Mouse (Mus musculus) thymus, adult 2 months (tissue): ENCODE data around the gene Pbx1. TPM values are rescaled to one million over a fixed set of nuclear protein-coding genes. Genes with fewer than 3 reads are reported as not detected.

ENCODE experiments used
- DNase-seq: peaks from one replicate; pipeline ENCODE4 v3.0.0; 2021
- H3K27ac ChIP-seq: fragments of 200-500 bp; 2 replicates; pipeline ENCODE4 v1.5.1; 2012; ENCODE audit warnings: low read length, control low read depth; ENCODE audit not compliant: control insufficient read depth, insufficient read depth
- H3K27me3 ChIP-seq: fragments of 200-500 bp; 2 replicates; pipeline ENCODE4 v1.6.1; 2012; ENCODE audit warnings: mild to moderate bottlenecking, low read length, moderate library complexity, mixed read lengths; ENCODE audit not compliant: control insufficient read depth, insufficient read depth
- H3K36me3 ChIP-seq: fragments of 200-500 bp; 2 replicates; pipeline ENCODE4 v1.6.1; 2012; ENCODE audit warnings: mild to moderate bottlenecking, low read length, moderate library complexity; ENCODE audit not compliant: control insufficient read depth, insufficient read depth
- H3K4me1 ChIP-seq: fragments of 200-500 bp; replicated peaks from 2 replicates; pipeline ENCODE4 v1.6.1; 2012; ENCODE audit warnings: low read length; ENCODE audit not compliant: control insufficient read depth, insufficient read depth
- H3K4me3 ChIP-seq: fragments of 200-500 bp; 2 replicates; pipeline ENCODE4 v1.5.1; 2012; ENCODE audit warnings: mild to moderate bottlenecking, low read length, control low read depth, moderate library complexity; ENCODE audit not compliant: control insufficient read depth, insufficient read depth
- CTCF ChIP-seq: fragments of 200-500 bp; IDR thresholded peaks from 2 replicates; pipeline ENCODE4 v1.5.1; 2012; ENCODE audit warnings: mild to moderate bottlenecking, control low read depth, low read length, moderate library complexity, borderline replicate concordance; ENCODE audit not compliant: control insufficient read depth, poor library complexity, insufficient read depth; ENCODE audit errors: extremely low read depth
- POLR2A ChIP-seq: fragments of 200-500 bp; IDR thresholded peaks from 2 replicates; pipeline ENCODE4 v1.6.1; 2012; ENCODE audit warnings: mild to moderate bottlenecking, low read length, control low read depth, moderate library complexity; ENCODE audit not compliant: control insufficient read depth, poor library complexity, insufficient read depth; ENCODE audit errors: extremely low read depth
- WGBS: fragments of 180-500 bp; shearing (Covaris S2); methylation state at CpG from one replicate; pipeline ENCODE4 v1.1.7; 2018; 5-methylcytosine and 5-hydroxymethylcytosine counted together
- polyA plus RNA-seq: library from polyadenylated mRNA; depleted of rRNA; stranded (reverse); fragments of >200 nt; gene quantifications from 2 replicates; pipeline ENCODE4 v1.2.3, GENCODE M21; 2012

Gene Pbx1
- polyA plus RNA-seq, 1 experiment: 13.0 TPM

DNA sequence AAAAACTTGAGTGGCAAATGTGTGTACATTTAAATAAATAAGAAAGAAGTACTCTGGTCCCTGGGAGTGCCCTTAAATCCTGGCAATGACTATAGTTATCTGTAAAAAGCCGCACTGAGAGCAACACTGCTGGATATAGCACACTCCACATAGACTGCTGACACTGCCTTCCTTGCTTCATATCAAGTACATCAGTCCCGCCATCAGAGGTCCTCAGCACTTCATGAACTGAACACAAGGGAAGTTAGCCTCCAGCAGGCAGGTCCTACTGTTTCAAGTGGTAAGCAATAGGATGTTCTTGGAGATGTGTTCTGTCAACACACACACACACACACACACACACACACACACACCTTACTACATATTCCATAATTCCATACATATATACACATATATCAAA is 339.0 kb downstream of the Pbx1 start:
- no peak for TF ChIP-seq CTCF
- TF ChIP-seq POLR2A: no peak
- Histone ChIP-seq H3K27ac (no peak overlapping the region), H3K4me1 (no peaks in the 10 kb centered on the region), H3K36me3 (no peaks in the 10 kb centered on the region), H3K4me3 (no peak overlapping the region), H3K27me3 (no peaks in the 10 kb centered on the region)
- DNase-seq: no peak
- 88% methylated on average over 2 of the region's 2 CpGs for WGBS

DNA sequence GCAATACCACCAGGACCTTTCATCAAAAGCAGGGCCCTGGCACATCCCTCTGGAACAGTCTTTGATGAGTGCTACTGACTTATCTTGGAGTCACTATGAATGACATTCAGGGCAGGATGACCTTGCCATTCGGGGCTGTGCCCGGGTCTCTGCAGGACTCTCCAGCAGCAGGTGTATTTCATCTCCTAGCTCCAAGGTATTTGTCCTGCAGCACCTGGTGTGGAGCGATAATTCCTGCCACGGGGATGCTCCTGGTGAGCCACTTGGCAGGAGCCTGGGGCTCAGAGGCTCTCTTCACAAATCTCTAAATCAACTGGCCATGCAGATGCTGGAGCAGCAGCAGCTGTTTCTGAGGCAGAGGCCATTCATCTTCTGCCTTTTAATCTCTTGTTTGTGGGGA is 340.4 kb downstream of the Pbx1 start:
- no peak for TF ChIP-seq POLR2A
- TF ChIP-seq CTCF: no peak
- no peak for DNase-seq
- H3K36me3 ChIP-seq: no peaks in the 10 kb centered on the region
- no peaks in the 10 kb centered on the region for H3K4me1 ChIP-seq
- no peaks in the 10 kb centered on the region for H3K27me3 ChIP-seq
- no peak overlapping the region for H3K27ac ChIP-seq
- 83% methylated on average over 4 of the region's 4 CpGs for WGBS
- H3K4me3 ChIP-seq: no peak overlapping the region

DNA sequence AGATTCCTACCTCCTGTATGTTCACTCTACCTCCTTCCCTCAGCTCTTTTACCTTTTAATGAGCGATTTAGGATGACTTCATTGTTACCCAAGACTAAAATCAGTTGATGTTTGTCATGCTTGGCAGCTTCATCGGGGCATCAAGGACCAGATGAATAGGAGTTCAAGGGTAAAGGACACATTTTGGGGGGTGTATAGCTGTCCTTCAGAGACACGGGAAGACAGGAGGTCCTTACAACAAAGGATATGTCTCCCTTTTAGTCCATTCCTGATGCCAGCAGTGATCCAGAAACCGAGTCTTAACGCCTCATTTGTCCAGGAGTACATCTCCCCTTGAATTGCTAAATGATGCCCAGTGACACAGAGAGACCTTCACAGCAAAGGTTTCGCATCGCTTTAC is 343.4 kb downstream of the Pbx1 start:
- Histone ChIP-seq H3K27me3 (no peaks in the 10 kb centered on the region), H3K4me3 (no peak overlapping the region), H3K4me1 (no peaks in the 10 kb centered on the region), H3K27ac (no peak overlapping the region), H3K36me3 (no peaks in the 10 kb centered on the region)
- no peak for DNase-seq
- 90% methylated on average over 7 of the region's 7 CpGs for WGBS
- TF ChIP-seq POLR2A (no peak), CTCF (no peak)

DNA sequence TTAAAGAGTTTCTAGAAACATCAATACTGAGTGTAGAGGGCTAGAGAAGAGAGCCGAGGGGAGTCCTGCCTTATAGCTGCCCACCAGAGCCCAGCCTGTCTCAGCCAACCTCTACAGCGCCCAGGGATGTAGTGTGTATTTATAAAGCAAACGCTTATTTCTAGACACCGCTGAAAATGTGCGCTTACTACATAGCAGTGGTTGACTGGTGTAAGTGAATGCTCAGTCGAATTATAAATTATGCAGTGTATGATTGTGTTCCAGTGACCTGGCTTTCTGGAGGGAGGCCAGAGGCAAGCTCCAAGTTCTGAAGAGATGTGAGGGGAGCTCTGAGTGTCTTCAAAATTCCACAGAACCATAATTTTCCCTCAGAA is 352.7 kb downstream of the Pbx1 start:
- TF ChIP-seq POLR2A (no peak), CTCF (no peak)
- no peak overlapping the region for H3K27ac ChIP-seq
- H3K4me3 ChIP-seq: no peak overlapping the region
- 91% methylated on average over 6 of the region's 6 CpGs for WGBS
- no peak for DNase-seq
- H3K4me1 ChIP-seq: no peaks in the 10 kb centered on the region
- H3K36me3 ChIP-seq: no peaks in the 10 kb centered on the region
- no peaks in the 10 kb centered on the region for H3K27me3 ChIP-seq

DNA sequence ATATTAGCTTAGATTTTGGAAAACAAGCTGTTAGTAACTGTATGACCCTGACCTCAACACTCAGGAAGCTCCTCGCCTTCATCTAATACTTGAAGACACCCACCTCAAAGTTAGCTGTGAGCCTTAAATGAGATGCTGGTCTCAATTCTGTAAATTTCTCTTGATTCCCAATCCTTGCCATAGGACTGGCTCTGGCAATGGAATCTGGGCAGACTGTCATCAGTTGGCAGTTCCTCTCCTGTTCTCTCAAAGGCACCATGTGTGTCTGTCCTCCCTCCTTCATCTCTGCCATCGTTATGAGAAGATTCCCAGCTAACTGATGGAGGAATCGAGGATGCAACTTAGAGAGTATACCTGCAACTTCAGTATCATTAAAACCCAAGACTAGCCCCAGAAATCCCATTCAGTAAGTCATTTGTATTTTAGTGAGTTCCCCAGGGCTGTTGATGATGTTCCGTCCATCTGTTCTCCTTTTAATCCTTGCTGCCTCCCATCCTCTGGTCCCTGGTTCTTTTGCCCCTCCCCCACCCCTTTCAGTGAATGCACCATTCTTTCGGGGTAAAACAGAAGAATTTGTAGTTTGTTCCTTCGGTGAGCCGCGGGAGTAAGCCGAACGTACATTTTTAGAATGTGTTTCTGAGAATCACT is 353.2 kb downstream of the Pbx1 start:
- no peaks in the 10 kb centered on the region for H3K27me3 ChIP-seq
- no peaks in the 10 kb centered on the region for H3K36me3 ChIP-seq
- no peak overlapping the region for H3K27ac ChIP-seq
- no peak for TF ChIP-seq POLR2A
- TF ChIP-seq CTCF: no peak
- no peaks in the 10 kb centered on the region for H3K4me1 ChIP-seq
- no peak for DNase-seq
- no peak overlapping the region for H3K4me3 ChIP-seq
- 91% methylated on average over 10 of the region's 10 CpGs for WGBS

DNA sequence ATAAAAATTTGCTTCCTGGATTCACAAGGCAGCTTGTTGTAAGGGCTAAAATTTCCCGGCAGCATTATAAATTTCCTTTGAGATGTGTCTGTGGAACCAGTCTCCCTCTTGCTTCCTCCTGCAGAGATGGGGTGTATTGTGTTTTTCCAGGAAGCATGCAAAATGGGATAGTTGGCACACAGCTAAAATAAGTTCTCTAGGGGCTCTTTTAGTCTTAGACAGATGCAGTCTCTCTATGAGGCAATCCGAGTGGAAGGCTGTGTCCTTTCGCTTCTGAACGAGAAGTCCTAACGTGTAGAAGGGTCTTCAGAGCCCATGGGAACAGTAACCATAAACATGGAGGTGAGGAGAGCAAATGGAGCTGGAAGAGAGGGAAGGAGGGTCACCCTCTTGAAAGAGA is 360.1 kb downstream of the Pbx1 start:
- no peak for TF ChIP-seq CTCF
- no peak for TF ChIP-seq POLR2A
- Histone ChIP-seq H3K4me3 (no peak overlapping the region), H3K27ac (no peak overlapping the region), H3K27me3 (no peaks in the 10 kb centered on the region), H3K36me3 (no peaks in the 10 kb centered on the region), H3K4me1 (no peaks in the 10 kb centered on the region)
- no peak for DNase-seq
- WGBS: 87% methylated on average over 5 of the region's 5 CpGs
